Mouse (Mus musculus) retina, adult 2 months (tissue): ENCODE results near the gene Tmem179b.

Experiments
- DNase-seq: peaks from one replicate; pipeline ENCODE4 v3.0.0-alpha.2; 2012; ENCODE audit warnings: low read depth, low spot score

Gene Tmem179b

GRCm38 (mm10) chr19:8774086-8774835, at the start of gene Tmem179b:
Gene Tmem179b (minus strand): TSS chr19:8774467.
- peak; percentile 91 for DNase-seq

- no peak for DNase-seq
Measured at GRCm38 (mm10) chr19:8822696-8823095, 48.4 kb upstream of the Tmem179b start.

- no peak for DNase-seq
Measured at GRCm38 (mm10) chr19:8821146-8821545, 46.9 kb upstream of the Tmem179b start.

GRCm38 (mm10) chr19:8820424-8820956, 46.2 kb upstream of the Tmem179b start:
- DNase-seq: no peak

- peak; percentile 93 for DNase-seq
Measured at GRCm38 (mm10) chr19:8819596-8820423, 45.5 kb upstream of the Tmem179b start, which contains the start of gene Hnrnpul2. Gene Hnrnpul2 (plus strand): TSS chr19:8820010.

- DNase-seq: peak; percentile 96
Measured at GRCm38 (mm10) chr19:8818801-8819595, 44.7 kb upstream of the Tmem179b start, which contains the start of gene Ttc9c. Gene Ttc9c (minus strand): TSS chr19:8819333.

GRCm38 (mm10) chr19:8818301-8818798, 44.1 kb upstream of the Tmem179b start:
- DNase-seq: no peak

- peak; percentile 74 for DNase-seq
Measured at GRCm38 (mm10) chr19:8817001-8817400, 42.7 kb upstream of the Tmem179b start.

GRCm38 (mm10) chr19:8815812-8816211, 41.5 kb upstream of the Tmem179b start:
- no peak for DNase-seq

GRCm38 (mm10) chr19:8806810-8807209, 32.5 kb upstream of the Tmem179b start:
- DNase-seq: no peak

- no peak for DNase-seq
Measured at GRCm38 (mm10) chr19:8803879-8804660, 29.8 kb upstream of the Tmem179b start.

- no peak for DNase-seq
Measured at GRCm38 (mm10) chr19:8803204-8803780, 29.0 kb upstream of the Tmem179b start.

GRCm38 (mm10) chr19:8802130-8802821, 28.0 kb upstream of the Tmem179b start, which contains the start of gene Zbtb3:
Gene Zbtb3 (plus strand): TSS chr19:8802555.
- peak; percentile 88 for DNase-seq

- DNase-seq: no peak
Measured at GRCm38 (mm10) chr19:8798947-8799315, 24.7 kb upstream of the Tmem179b start.

GRCm38 (mm10) chr19:8798264-8798946, 24.1 kb upstream of the Tmem179b start, which contains the start of gene Polr2g:
Gene Polr2g (minus strand): TSS chr19:8798577.
- peak; percentile 76 for DNase-seq

- DNase-seq: no peak
Measured at GRCm38 (mm10) chr19:8790171-8790570, 15.9 kb upstream of the Tmem179b start.

GRCm38 (mm10) chr19:8789171-8789570, 14.9 kb upstream of the Tmem179b start:
- no peak for DNase-seq

GRCm38 (mm10) chr19:8788521-8788920, 14.3 kb upstream of the Tmem179b start:
- DNase-seq: no peak
